In genomic region chr2:128338474-128338873, GRCm38 (mm10) we compare ENCODE assay signal across 8 mouse cellular contexts.
DNase-seq lines count a peak whose midpoint lies in the region; ATAC-seq lines count a peak whose summit lies in the region.
"Had no signal": no experiment of that assay in that cellular context is flagged by ENCODE, and none has a peak within 500 bp of the region (broad histone marks: within the 10 kb centered on the region; RNA-seq: fewer than 3 reads in every experiment).

No protein-coding gene starts in this region.

- H3K4me3 ChIP-seq in megakaryocyte, embryonic 14.5 days (replicated peaks), result peak overlapping the region; percentile 81

- H3K9me3 ChIP-seq in megakaryocyte, embryonic 14.5 days, result no peaks in the 10 kb centered on the region

- peaks cover 9% of the 10 kb centered on the region for H3K27me3 ChIP-seq in megakaryocyte, embryonic 14.5 days (replicated peaks)

- peaks cover 5% of the 10 kb centered on the region for H3K36me3 ChIP-seq in megakaryocyte, embryonic 14.5 days (replicated peaks; ENCODE audit: low read length)

- peaks cover 90% of the 10 kb centered on the region for H3K4me1 ChIP-seq in megakaryocyte, embryonic 14.5 days

- DNase-seq in heart, adult 18-20 months, result peak; percentile 71 to 85
- DNase-seq in kidney, adult 18-20 months, result peak; percentile 70
- peak; percentile 90 for DNase-seq in skeletal muscle tissue, adult 2 months (ENCODE audit: low read depth, low spot score)
- no peak for DNase-seq in embryo, embryonic 10.5 days (ENCODE audit: low spot score)
- DNase-seq: right cerebral cortex, postnatal 4 days had no signal

- no peak for ATAC-seq in megakaryocyte, adult 5-6 weeks (ENCODE audit: poor library complexity, severe bottlenecking)
- ATAC-seq in erythroblast, adult 5-6 weeks (replicated peaks; ENCODE audit: low FRiP score, poor library complexity, severe bottlenecking), result no peak
